Mouse (Mus musculus) midbrain, embryonic 10.5 days (tissue): ENCODE measurements around the gene Pld4. TPM values are rescaled to one million over a fixed set of nuclear protein-coding genes. Genes with fewer than 3 reads are reported as not detected.
A peak's percentile ranks its signal among the peaks of the same experiment; 100 is the strongest.

Experiments
- DNase-seq: peaks from one replicate; pipeline ENCODE4 v3.0.0-alpha.2; 2017; ENCODE audit warnings: low spot score
- H3K27ac ChIP-seq: fragments of 300-500 bp; sonication (generic); replicated peaks from 2 replicates; pipeline ENCODE4 v1.5.1; 2016; ENCODE audit warnings: mild to moderate bottlenecking
- H3K27me3 ChIP-seq: fragments of 300-500 bp; sonication (generic); 2 replicates; pipeline ENCODE4 v1.6.1; 2016; ENCODE audit warnings: low read depth, mild to moderate bottlenecking; ENCODE audit not compliant: poor library complexity, severe bottlenecking
- H3K36me3 ChIP-seq: fragments of 300-500 bp; sonication (generic); 2 replicates; pipeline ENCODE4 v1.6.1; 2016; ENCODE audit warnings: mild to moderate bottlenecking, moderate library complexity
- H3K4me1 ChIP-seq: fragments of 300-500 bp; sonication (generic); 2 replicates; pipeline ENCODE4 v1.6.1; 2016
- H3K4me3 ChIP-seq: fragments of 300-500 bp; sonication (generic); 2 replicates; pipeline ENCODE4 v1.5.1; 2016; ENCODE audit warnings: mild to moderate bottlenecking, moderate library complexity
- H3K9me3 ChIP-seq: fragments of 300-500 bp; sonication (generic); replicated peaks from 2 replicates; pipeline ENCODE4 v1.6.1; 2016; ENCODE audit warnings: mild to moderate bottlenecking
- WGBS: fragments of 180-500 bp; shearing (Covaris S2); methylation state at CpG from one replicate; pipeline ENCODE4 v1.1.7; 2016; 5-methylcytosine and 5-hydroxymethylcytosine counted together
- polyA plus RNA-seq: library from polyadenylated mRNA; unstranded; fragments of >200 nt; fragmentation: Nextera tagmentation; extraction: Ambion mirVana; gene quantifications from 2 replicates; pipeline ENCODE4 v1.2.1, GENCODE M21; 2016

The Pld4 gene
- polyA plus RNA-seq, 1 experiment from 2014 or later, result 3.7 TPM

DNA sequence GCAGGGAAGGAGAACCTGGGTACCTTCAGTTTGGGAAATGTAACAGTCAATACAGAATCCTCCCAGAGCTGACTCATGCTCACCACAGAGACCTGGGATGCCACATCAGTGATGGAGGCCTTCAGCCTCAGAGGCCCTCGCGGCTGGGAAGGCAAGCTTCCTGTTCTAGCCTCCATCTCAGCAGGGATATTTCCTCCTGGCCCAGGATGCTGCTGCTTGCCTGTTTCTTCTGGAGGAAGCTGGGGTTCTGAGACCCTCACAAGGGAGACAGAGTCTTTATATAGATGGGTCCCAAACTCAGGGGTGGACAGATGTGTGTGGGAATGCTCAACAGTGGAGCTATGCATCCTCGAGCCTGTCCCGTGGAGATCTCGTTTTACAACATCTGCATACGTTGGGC, 13.6 kb downstream of the Pld4 start:
- H3K4me1 ChIP-seq, result 0 out of 2 replicates have a peak, but pooled peaks cover 3% of the 10 kb centered on the region
- H3K9me3 ChIP-seq, result peaks cover 9% of the 10 kb centered on the region; the same call in 1 of the 2 replicates
- DNase-seq, result no peak
- no peaks in the 10 kb centered on the region for H3K27me3 ChIP-seq
- no peaks in the 10 kb centered on the region for H3K36me3 ChIP-seq
- 85% methylated on average over 6 of the region's 6 CpGs for WGBS
- no peak overlapping the region for H3K4me3 ChIP-seq
- no peak overlapping the region for H3K27ac ChIP-seq

GRCm38 (mm10) chr12:112774481-112774880, 14.0 kb downstream of the Pld4 start:
- Histone ChIP-seq H3K27ac (no peak overlapping the region), H3K27me3 (no peaks in the 10 kb centered on the region), H3K9me3 (peaks cover 9% of the 10 kb centered on the region; the same call in 1 of the 2 replicates), H3K4me1 (0 out of 2 replicates have a peak, but pooled peaks cover 3% of the 10 kb centered on the region), H3K4me3 (no peak overlapping the region), H3K36me3 (no peaks in the 10 kb centered on the region)
- DNase-seq, result no peak
- WGBS, result 94% methylated on average over 10 of the region's 10 CpGs

GRCm38 (mm10) chr12:112791026-112791425, 30.6 kb downstream of the Pld4 start:
- Histone ChIP-seq H3K4me1 (peaks cover 27% of the 10 kb centered on the region), H3K9me3 (no peaks in the 10 kb centered on the region)
- 80% methylated on average over 8 of the region's 8 CpGs for WGBS

GRCm38 (mm10) chr12:112793601-112794355, 33.3 kb downstream of the Pld4 start:
- Histone ChIP-seq H3K36me3 (no peaks in the 10 kb centered on the region), H3K27ac (peak overlapping the region; percentile 46; the same call in 1 of the 2 replicates)

More at GRCm38 (mm10) chr12:112791026-112791425, 30.6 kb downstream of the Pld4 start:
- DNase-seq, result no peak
- H3K4me3 ChIP-seq, result no peak overlapping the region
- H3K36me3 ChIP-seq, result no peaks in the 10 kb centered on the region
- peaks cover 12% of the 10 kb centered on the region for H3K27me3 ChIP-seq
- no peak overlapping the region for H3K27ac ChIP-seq

DNA sequence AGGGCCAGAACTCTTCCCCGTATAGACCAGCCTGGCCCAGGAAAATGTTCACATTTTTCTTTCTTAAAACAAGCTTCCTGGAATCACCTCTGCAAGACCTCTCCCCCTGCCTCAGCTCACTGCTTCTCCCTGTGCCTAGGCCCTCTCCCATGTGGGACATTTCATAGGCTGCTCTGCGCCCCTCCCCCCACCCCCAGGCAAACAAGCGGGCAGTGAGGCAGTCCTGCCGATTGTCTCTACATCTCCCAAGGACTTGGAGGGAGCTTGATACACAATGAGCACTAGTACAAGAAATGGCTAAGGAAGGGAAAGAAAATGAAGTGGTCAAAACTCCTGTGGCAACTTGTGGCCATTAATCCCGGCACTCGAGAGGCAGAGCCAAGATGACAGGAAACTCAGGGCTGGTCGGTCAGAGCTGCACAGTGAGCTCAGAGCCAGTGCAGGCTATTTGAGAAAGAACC, 33.9 kb downstream of the Pld4 start:
- DNase-seq, result no peak

More at GRCm38 (mm10) chr12:112793601-112794355, 33.3 kb downstream of the Pld4 start:
- H3K27me3 ChIP-seq, result peaks cover 35% of the 10 kb centered on the region
- WGBS, result 73% methylated on average over 13 of the region's 13 CpGs
- no peak overlapping the region for H3K4me3 ChIP-seq
- no peak for DNase-seq
- H3K4me1 ChIP-seq, result peaks cover 35% of the 10 kb centered on the region
- H3K9me3 ChIP-seq, result no peaks in the 10 kb centered on the region

DNA sequence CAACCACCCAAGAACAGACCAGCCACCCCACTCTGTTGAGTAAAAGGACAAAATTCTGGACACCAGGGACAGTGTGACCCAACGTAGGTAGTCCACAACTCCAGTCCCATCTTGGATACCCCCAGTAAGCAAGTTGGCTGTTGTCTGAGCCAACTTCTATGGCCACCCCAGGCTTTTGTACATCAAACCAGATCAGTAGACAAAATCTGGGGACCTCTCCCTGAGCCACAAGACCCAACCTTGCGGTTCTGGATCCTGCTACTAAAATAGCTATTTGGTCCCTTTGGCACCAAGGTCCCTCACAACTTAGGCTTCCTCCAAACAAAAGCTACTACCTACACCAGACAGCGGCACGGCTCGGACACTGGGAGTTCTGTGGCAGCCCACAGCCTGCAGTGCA, 34.5 kb downstream of the Pld4 start:
- Histone ChIP-seq H3K9me3 (no peaks in the 10 kb centered on the region), H3K4me3 (no peak overlapping the region), H3K27ac (no peak overlapping the region), H3K27me3 (peaks cover 47% of the 10 kb centered on the region), H3K4me1 (peaks cover 35% of the 10 kb centered on the region), H3K36me3 (no peaks in the 10 kb centered on the region)
- DNase-seq, result no peak
- WGBS, result 86% methylated on average over 5 of the region's 5 CpGs

More for the DNA sequence above, 33.9 kb downstream of the Pld4 start:
- H3K4me3 ChIP-seq, result no peak overlapping the region
- no peaks in the 10 kb centered on the region for H3K36me3 ChIP-seq
- H3K27ac ChIP-seq, result peak overlapping the region; percentile 46; the same call in 1 of the 2 replicates
- 32% methylated on average over 7 of the region's 7 CpGs for WGBS
- H3K27me3 ChIP-seq, result peaks cover 41% of the 10 kb centered on the region
- no peaks in the 10 kb centered on the region for H3K9me3 ChIP-seq
- peaks cover 35% of the 10 kb centered on the region for H3K4me1 ChIP-seq

- peaks cover 51% of the 10 kb centered on the region for H3K27me3 ChIP-seq
- H3K9me3 ChIP-seq, result no peaks in the 10 kb centered on the region
- 68% methylated on average over 18 of the region's 18 CpGs for WGBS
Measured at GRCm38 (mm10) chr12:112795466-112796104, 35.1 kb downstream of the Pld4 start.

GRCm38 (mm10) chr12:112796551-112797510, 36.4 kb downstream of the Pld4 start:
- H3K4me1 ChIP-seq, result peaks cover 38% of the 10 kb centered on the region
- no peak for DNase-seq
- H3K27ac ChIP-seq, result no peak overlapping the region
- H3K4me3 ChIP-seq, result no peak overlapping the region
- peaks cover 64% of the 10 kb centered on the region for H3K27me3 ChIP-seq
- no peaks in the 10 kb centered on the region for H3K36me3 ChIP-seq
- WGBS, result 59% methylated on average over 17 of the region's 17 CpGs
- no peaks in the 10 kb centered on the region for H3K9me3 ChIP-seq

More at GRCm38 (mm10) chr12:112795466-112796104, 35.1 kb downstream of the Pld4 start:
- no peak overlapping the region; the same call in 1 of the 2 replicates for H3K27ac ChIP-seq
- DNase-seq, result no peak
- peaks cover 35% of the 10 kb centered on the region for H3K4me1 ChIP-seq
- H3K36me3 ChIP-seq, result no peaks in the 10 kb centered on the region
- H3K4me3 ChIP-seq, result no peak overlapping the region

- Histone ChIP-seq H3K4me1 (peaks cover 48% of the 10 kb centered on the region), H3K27me3 (peaks cover 72% of the 10 kb centered on the region), H3K27ac (no peak overlapping the region), H3K4me3 (no peak overlapping the region), H3K36me3 (no peaks in the 10 kb centered on the region), H3K9me3 (no peaks in the 10 kb centered on the region)
- WGBS, result 75% methylated on average over 15 of the region's 15 CpGs
- no peak for DNase-seq
Measured at GRCm38 (mm10) chr12:112797672-112798331, 37.3 kb downstream of the Pld4 start.

GRCm38 (mm10) chr12:112798332-112798681, 37.9 kb downstream of the Pld4 start:
- peaks cover 53% of the 10 kb centered on the region for H3K4me1 ChIP-seq
- peaks cover 75% of the 10 kb centered on the region for H3K27me3 ChIP-seq
- WGBS, result 46% methylated on average over 5 of the region's 5 CpGs

DNA sequence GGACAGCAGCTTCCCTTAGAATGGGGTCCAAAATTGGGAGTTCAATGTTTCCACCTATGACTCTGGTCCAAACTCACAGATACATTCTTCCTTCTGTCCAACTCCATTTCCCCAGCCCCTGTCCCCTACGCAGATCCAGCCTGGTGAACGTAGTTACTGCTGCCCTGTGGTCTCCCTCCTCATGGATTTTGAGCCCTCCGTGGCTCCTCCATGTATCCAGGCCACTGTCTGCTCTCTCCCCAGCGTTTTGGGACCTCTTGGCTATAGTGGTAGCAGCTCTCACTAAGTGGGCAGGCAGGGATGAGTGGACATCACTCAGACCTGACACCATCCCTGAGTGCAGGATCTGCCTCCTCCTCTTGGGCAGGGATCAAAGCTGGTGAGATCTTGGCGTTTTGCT, 38.3 kb downstream of the Pld4 start:
- Histone ChIP-seq H3K9me3 (no peaks in the 10 kb centered on the region), H3K36me3 (no peaks in the 10 kb centered on the region), H3K27ac (no peak overlapping the region), H3K4me1 (peaks cover 53% of the 10 kb centered on the region), H3K4me3 (no peak overlapping the region), H3K27me3 (peaks cover 79% of the 10 kb centered on the region)
- 79% methylated on average over 5 of the region's 5 CpGs for WGBS
- no peak for DNase-seq

More at GRCm38 (mm10) chr12:112798332-112798681, 37.9 kb downstream of the Pld4 start:
- no peaks in the 10 kb centered on the region for H3K36me3 ChIP-seq
- DNase-seq, result no peak
- no peak overlapping the region for H3K4me3 ChIP-seq
- no peaks in the 10 kb centered on the region for H3K9me3 ChIP-seq
- no peak overlapping the region for H3K27ac ChIP-seq
